Mouse (Mus musculus) ES-Bruce4 (cell line): Measurements from ENCODE around the gene Meioc.

Experiments used
- CTCF ChIP-seq: IDR thresholded peaks from one replicate; pipeline ENCODE4 v1.8.1; 2011; ENCODE audit warnings: low read depth, low read length
- POLR2A ChIP-seq: IDR thresholded peaks from one replicate; pipeline ENCODE4 v1.8.1; 2011; ENCODE audit warnings: low read length; ENCODE audit not compliant: insufficient read depth

- no peak for TF ChIP-seq POLR2A
- no peak for TF ChIP-seq CTCF
These were observed at the start of gene Meioc for GRCm38 (mm10) chr11:102663416-102663815.
